Mouse (Mus musculus) left cerebral cortex, adult 11 months (tissue): Measurements from ENCODE around the gene Mbnl2.

Experiments
- DNase-seq: peaks from one replicate; pipeline ENCODE4 v3.0.0; 2022; ENCODE audit warnings: low spot score

The Mbnl2 gene

GRCm38 (mm10) chr14:120275246-120276238 is at the start of gene Mbnl2:
Mbnl2 (plus strand) TSS chr14:120275669.
- peak; percentile 93 for DNase-seq

DNA sequence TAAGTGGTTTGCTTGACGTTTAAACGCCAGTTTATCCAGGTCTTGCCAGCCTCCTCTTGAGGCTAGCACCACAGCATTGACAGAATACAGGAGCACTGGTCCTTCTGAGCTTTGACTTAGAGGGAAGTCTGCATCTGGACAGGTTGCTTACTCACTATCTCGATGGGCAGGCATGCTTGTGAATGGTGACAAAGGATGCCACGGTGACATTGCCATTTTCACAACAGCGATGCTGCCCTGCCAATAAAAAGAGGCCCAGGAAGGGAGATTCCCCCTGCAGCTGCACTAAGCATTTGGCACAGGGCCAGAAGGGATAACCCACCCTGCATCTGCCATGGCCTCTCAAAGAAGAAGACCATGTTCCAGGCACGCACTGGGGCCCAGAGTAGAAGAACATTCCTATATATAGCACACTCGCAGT is 43.4 kb upstream of the Mbnl2 start:
- no peak for DNase-seq

- DNase-seq = no peak
Observed at GRCm38 (mm10) chr14:120235610-120236009, 39.9 kb upstream of the Mbnl2 start.

DNA sequence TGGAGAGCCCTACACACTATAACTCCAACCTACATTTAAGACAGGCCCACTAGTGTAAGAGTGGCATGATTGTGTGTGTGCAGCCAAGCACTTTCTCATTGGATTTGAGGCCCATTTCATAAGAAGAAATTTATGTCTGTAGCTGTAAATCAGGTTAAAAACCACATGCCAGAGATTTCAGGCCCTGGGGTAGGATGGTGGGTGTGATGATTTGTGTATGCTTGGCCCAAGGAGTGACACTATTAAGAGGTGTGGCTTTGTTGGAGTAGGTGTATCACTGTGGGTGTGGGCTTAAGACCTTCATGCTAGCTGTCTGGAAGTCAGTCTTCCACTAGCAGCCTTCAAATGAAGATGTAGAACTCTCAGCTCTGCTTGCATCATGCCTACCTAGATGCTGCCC is 37.0 kb upstream of the Mbnl2 start:
- DNase-seq = no peak

GRCm38 (mm10) chr14:120240209-120240608 is 35.3 kb upstream of the Mbnl2 start:
- DNase-seq = no peak

GRCm38 (mm10) chr14:120242711-120243110 is 32.8 kb upstream of the Mbnl2 start:
- no peak for DNase-seq

- no peak for DNase-seq
Observed at GRCm38 (mm10) chr14:120245081-120245705, 30.3 kb upstream of the Mbnl2 start.

- no peak for DNase-seq
Observed at GRCm38 (mm10) chr14:120253331-120253730, 22.1 kb upstream of the Mbnl2 start.

- DNase-seq = no peak
Observed at GRCm38 (mm10) chr14:120256146-120256545, 19.3 kb upstream of the Mbnl2 start.

DNA sequence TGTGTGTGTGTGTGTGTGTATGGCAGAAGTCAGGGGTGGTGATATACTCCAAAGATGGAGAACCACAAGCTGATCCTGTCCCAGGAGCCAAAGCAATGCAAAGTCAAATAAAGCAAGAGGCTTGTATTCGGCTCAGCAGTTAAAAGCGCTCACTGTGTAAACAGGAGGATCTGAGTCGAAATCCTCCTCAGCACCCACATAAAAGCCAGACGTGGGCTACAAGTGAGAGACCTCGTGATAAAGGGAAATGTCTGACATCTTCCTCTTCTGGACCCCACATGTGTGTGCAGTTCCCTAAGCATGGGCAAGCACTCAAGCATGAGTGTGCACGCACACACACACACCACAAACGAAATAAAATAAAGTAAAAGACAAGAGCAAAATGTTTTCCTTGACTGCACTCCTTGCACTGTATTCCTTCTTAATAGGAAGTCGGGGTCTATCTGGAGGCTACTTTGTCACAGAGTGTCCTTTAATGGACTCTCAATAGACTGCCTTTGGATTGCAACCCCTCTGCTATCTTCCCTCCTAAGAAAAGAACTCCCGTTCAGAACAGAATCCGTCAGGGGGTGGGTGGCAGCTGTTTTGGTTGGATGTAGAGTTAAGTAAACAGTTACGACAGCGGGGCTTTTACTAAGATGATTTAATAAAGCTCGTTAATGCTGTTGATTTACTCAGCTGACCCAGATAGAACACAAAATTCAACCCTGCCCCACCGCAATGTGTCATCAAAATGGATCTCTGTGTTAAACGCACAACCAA is 18.7 kb upstream of the Mbnl2 start:
- no peak for DNase-seq

DNA sequence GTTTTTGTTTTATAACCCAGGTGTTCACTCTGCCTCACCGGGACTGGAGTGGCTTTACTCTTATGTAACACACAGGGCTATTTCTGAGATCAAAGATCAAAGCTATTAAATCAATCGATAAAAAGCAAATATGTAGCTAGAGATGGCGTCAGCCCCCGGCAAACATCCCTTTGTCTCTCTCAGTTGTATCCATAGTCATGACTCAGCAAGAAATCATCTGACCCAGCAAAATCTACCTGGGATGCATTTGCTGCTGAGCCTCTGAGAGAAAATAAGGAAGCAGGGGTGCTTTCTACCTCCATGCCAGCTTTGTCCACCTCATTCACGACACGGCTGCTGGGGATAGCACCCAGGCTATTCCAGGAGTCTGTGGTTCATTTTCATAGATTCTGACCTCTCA is 18.0 kb upstream of the Mbnl2 start:
- no peak for DNase-seq

- DNase-seq = no peak
Observed at GRCm38 (mm10) chr14:120259426-120259825, 16.0 kb upstream of the Mbnl2 start.

- DNase-seq = no peak
Observed at GRCm38 (mm10) chr14:120261606-120262005, 13.9 kb upstream of the Mbnl2 start.

- DNase-seq = no peak
Observed at GRCm38 (mm10) chr14:120262660-120263379, 12.6 kb upstream of the Mbnl2 start.

DNA sequence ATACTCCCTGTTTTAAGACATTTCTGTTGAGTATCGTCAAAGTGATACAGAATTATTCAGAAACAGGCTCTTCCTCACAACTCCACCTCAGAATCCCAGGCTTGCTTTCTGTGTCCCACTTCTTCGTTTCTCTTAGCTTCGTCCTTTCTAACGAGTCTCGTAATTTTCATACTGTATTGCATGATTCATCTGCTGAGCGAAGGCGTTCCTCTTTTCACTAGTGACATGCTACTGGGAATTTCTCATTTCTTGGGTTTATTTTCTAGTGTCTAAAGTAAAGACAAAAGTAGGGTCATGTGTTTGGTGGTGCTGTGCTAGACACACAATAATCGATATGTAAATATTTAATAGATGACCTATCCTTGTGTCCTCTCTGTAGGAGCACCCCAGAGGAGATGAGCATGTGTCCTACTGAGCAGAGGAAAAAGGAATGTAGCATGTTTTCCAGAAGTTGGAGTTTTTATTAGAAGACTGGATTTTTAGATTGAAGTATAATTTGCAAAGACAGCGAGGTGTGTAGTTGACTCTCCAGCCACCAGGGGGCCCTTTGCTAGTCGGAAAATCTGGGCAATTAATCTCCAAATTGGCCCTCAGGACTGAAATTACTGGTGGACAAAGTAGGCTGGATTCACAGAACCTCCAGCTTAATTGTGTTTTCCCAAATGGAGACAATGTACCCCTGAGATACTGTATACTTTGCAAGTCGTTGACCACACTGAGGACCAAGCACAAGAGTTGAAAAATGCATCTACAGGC is 11.9 kb upstream of the Mbnl2 start:
- DNase-seq = no peak

- no peak for DNase-seq
Observed at GRCm38 (mm10) chr14:120265886-120266285, 9.6 kb upstream of the Mbnl2 start.

DNA sequence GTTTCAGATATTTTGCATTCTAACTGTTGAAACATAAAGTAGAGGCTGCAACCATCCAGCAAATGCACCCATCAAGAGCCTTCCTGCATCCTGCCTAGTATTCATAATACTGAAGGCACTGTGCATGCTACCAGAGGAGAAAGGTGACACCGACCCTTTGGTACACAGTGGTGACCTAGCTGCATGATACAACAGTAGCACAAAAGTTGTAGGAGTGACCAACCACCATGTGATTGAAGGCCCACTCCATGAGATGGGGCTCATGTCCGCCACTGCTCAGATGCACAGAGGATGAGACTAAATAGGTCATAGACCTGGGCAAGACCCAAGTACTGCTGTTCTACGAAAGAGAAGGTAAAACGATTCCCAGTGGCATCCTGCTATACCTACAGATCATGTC is 8.3 kb upstream of the Mbnl2 start:
- no peak for DNase-seq

DNA sequence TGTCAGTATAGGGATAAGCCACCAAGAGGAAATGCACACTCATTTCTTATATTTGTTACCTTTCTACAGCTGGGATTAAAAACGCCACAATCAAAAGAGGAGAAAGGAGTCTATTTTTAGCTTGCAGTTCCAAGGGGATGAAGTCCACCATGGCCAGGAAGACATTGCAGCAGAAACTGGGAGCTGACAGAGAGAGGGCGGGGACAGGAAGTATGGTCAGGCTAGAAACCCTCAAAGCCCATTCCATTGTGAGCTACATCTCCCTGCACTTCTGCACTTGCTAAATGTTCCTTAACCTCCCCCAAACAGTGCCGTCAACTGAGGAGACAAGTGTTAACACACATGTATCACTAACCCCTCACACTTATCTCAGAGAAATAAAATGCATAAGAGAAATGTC is 5.4 kb upstream of the Mbnl2 start:
- no peak for DNase-seq

DNA sequence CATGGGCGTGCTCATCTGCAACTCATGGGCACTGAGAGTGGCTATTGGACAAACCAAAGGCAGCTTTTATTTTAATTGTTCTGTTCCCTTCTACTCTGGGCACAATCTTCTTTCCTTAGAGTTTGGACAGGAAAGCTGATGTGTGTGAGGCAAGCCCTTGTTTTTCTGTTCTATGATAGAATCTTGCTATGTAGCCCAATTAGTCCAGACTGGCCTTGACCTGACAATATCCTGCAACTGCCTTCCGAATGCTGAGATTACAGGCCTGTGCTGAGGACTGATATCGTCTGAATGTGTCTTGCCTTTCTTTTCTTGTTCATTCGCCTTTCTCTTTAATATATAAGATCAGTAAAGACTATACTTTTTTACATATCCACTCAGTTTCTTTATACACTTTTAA is 4.8 kb upstream of the Mbnl2 start:
- DNase-seq = no peak

- DNase-seq = no peak
Observed at GRCm38 (mm10) chr14:120271096-120271495, 4.4 kb upstream of the Mbnl2 start.

- no peak for DNase-seq
Observed at GRCm38 (mm10) chr14:120273766-120274165, 1.7 kb upstream of the Mbnl2 start.
